Mouse (Mus musculus) cortical plate, adult 2 months (tissue): ENCODE measurements around the gene Ap3d1. TPM values are rescaled to one million over a fixed set of nuclear protein-coding genes. Genes with fewer than 3 reads are reported as not detected.
A peak's percentile ranks its signal among the peaks of the same experiment; 100 is the strongest.

ENCODE experiments used
- H3K27ac ChIP-seq: fragments of 200-500 bp; 2 replicates; pipeline ENCODE4 v1.5.1; 2012; ENCODE audit warnings: low read length, control low read depth, inconsistent platforms; ENCODE audit not compliant: insufficient read depth
- H3K4me1 ChIP-seq: fragments of 200-500 bp; 2 replicates; pipeline ENCODE4 v1.6.1; 2011; ENCODE audit warnings: low read length; ENCODE audit not compliant: control insufficient read depth, insufficient read depth
- H3K4me3 ChIP-seq: fragments of 200-500 bp; 2 replicates; pipeline ENCODE4 v1.5.1; 2011; ENCODE audit warnings: mild to moderate bottlenecking, low read length, control low read depth; ENCODE audit not compliant: insufficient read depth
- CTCF ChIP-seq: fragments of 200-500 bp; IDR thresholded peaks from 2 replicates; pipeline ENCODE4 v1.5.1; 2011; ENCODE audit warnings: mild to moderate bottlenecking, control low read depth, low read length; ENCODE audit not compliant: insufficient read depth; ENCODE audit errors: extremely low read depth
- POLR2A ChIP-seq: fragments of 200-500 bp; IDR thresholded peaks from 2 replicates; pipeline ENCODE4 v1.6.1; 2011; ENCODE audit warnings: mild to moderate bottlenecking, low read length, control low read depth; ENCODE audit not compliant: insufficient read depth; ENCODE audit errors: extremely low read depth
- polyA plus RNA-seq: library from polyadenylated mRNA; depleted of rRNA; stranded (reverse); fragments of >200 nt; gene quantifications from 2 replicates; pipeline ENCODE4 v1.2.3, GENCODE M21; 2012

Gene Ap3d1
- polyA plus RNA-seq, 1 experiment = 157 TPM

GRCm38 (mm10) chr10:80727369-80728127 lies 14.5 kb downstream of the Ap3d1 start:
- H3K27ac ChIP-seq = no peak overlapping the region
- H3K4me3 ChIP-seq = no peak overlapping the region
- TF ChIP-seq CTCF (no peak), POLR2A (no peak)
- peaks cover 1% of the 10 kb centered on the region; the same call in 1 of the 2 replicates for H3K4me1 ChIP-seq

- Histone ChIP-seq H3K4me3 (no peak overlapping the region), H3K27ac (no peak overlapping the region), H3K4me1 (no peaks in the 10 kb centered on the region)
- TF ChIP-seq CTCF (no peak), POLR2A (no peak)
Observed at GRCm38 (mm10) chr10:80717281-80717680, 24.8 kb downstream of the Ap3d1 start.

- Histone ChIP-seq H3K4me1 (no peaks in the 10 kb centered on the region), H3K4me3 (no peak overlapping the region), H3K27ac (no peak overlapping the region)
- TF ChIP-seq CTCF = no peak
- TF ChIP-seq POLR2A = no peak
Observed at GRCm38 (mm10) chr10:80710834-80711233, 31.2 kb downstream of the Ap3d1 start.

GRCm38 (mm10) chr10:80705479-80705878 lies 36.6 kb downstream of the Ap3d1 start:
- peaks cover 2% of the 10 kb centered on the region; the same call in 1 of the 2 replicates for H3K4me1 ChIP-seq
- no peak overlapping the region for H3K4me3 ChIP-seq
- TF ChIP-seq CTCF (no peak), POLR2A (no peak)
- H3K27ac ChIP-seq = no peak overlapping the region

GRCm38 (mm10) chr10:80705033-80705432 lies 37.0 kb downstream of the Ap3d1 start:
- no peak for TF ChIP-seq POLR2A
- no peak for TF ChIP-seq CTCF
- Histone ChIP-seq H3K4me1 (peaks cover 2% of the 10 kb centered on the region; the same call in 1 of the 2 replicates), H3K27ac (no peak overlapping the region)

GRCm38 (mm10) chr10:80704418-80704817 lies 37.6 kb downstream of the Ap3d1 start:
- TF ChIP-seq CTCF (no peak), POLR2A (no peak)
- Histone ChIP-seq H3K27ac (no peak overlapping the region), H3K4me3 (no peak overlapping the region), H3K4me1 (peaks cover 2% of the 10 kb centered on the region; the same call in 1 of the 2 replicates)

More at GRCm38 (mm10) chr10:80705033-80705432, 37.0 kb downstream of the Ap3d1 start:
- no peak overlapping the region for H3K4me3 ChIP-seq

GRCm38 (mm10) chr10:80703643-80704042 lies 38.4 kb downstream of the Ap3d1 start:
- 0 out of 2 replicates have a peak overlapping the region, but pooled peaks have one; percentile 56 for H3K27ac ChIP-seq
- TF ChIP-seq CTCF (no peak), POLR2A (no peak)
- peak overlapping the region; percentile 57 for H3K4me3 ChIP-seq
- H3K4me1 ChIP-seq = peaks cover 2% of the 10 kb centered on the region; the same call in 1 of the 2 replicates

- Histone ChIP-seq H3K4me3 (peak overlapping the region; percentile 57), H3K4me1 (peaks cover 2% of the 10 kb centered on the region; the same call in 1 of the 2 replicates), H3K27ac (peak overlapping the region; percentile 56)
- peak; percentile 48; the same call in 1 of the 2 replicates for TF ChIP-seq POLR2A
- no peak for TF ChIP-seq CTCF
Observed at GRCm38 (mm10) chr10:80702536-80703390, 39.3 kb downstream of the Ap3d1 start.
